Mouse (Mus musculus) heart, embryonic 14.5 days (tissue): ENCODE data around the gene Usp36. TPM values are rescaled to one million over a fixed set of nuclear protein-coding genes. Genes with fewer than 3 reads are reported as not detected.
A peak's percentile ranks its signal among the peaks of the same experiment; 100 is the strongest.

ENCODE experiments used
- ATAC-seq: fragments of 200-750 bp; cut with Nextera tagmentation; 2 replicates; pipeline ENCODE4 v1.8.0; 2017; ENCODE audit warnings: low read depth, moderate TSS enrichment; ENCODE audit not compliant: insufficient number of reproducible peaks, insufficient read depth, low FRiP score
- H3K27ac ChIP-seq, 2 experiments: fragments of 200-500 bp in 1 of 2; fragments of 300-500 bp in 1 of 2; sonication (generic) in 1 of 2; replicated peaks in 1 of 2; 2 replicates each; pipeline ENCODE4 v1.5.1; 2012 to 2014; ENCODE audit warnings: low read depth in 2 of 2, low read length in 2 of 2, control low read depth in 1 of 2, mild to moderate bottlenecking in 1 of 2, mixed read lengths in 1 of 2; ENCODE audit not compliant: control insufficient read depth in 1 of 2, insufficient read depth in 1 of 2
- H3K27me3 ChIP-seq: fragments of 300-500 bp; sonication (generic); 2 replicates; pipeline ENCODE4 v1.6.1; 2014; ENCODE audit warnings: mild to moderate bottlenecking, low read length, control low read depth; ENCODE audit not compliant: control insufficient read depth, insufficient read depth
- H3K36me3 ChIP-seq: fragments of 300-500 bp; sonication (generic); 2 replicates; pipeline ENCODE4 v1.6.1; 2014; ENCODE audit warnings: mild to moderate bottlenecking, control low read depth, low read length, mixed read lengths; ENCODE audit not compliant: control insufficient read depth, insufficient read depth
- H3K4me1 ChIP-seq, 2 experiments: fragments of 200-500 bp in 1 of 2; fragments of 300-500 bp in 1 of 2; sonication (generic) in 1 of 2; 2 replicates each; pipeline ENCODE4 v1.6.1; 2012 to 2014; ENCODE audit warnings: low read length in 2 of 2, control low read depth in 1 of 2, mixed read lengths in 1 of 2; ENCODE audit not compliant: control insufficient read depth in 2 of 2, insufficient read depth in 2 of 2
- H3K4me2 ChIP-seq: fragments of 300-500 bp; sonication (generic); 2 replicates; pipeline ENCODE4 v1.6.1; 2014; ENCODE audit warnings: mild to moderate bottlenecking, low read length
- H3K4me3 ChIP-seq, 2 experiments: fragments of 200-500 bp in 1 of 2; fragments of 300-500 bp in 1 of 2; sonication (generic) in 1 of 2; 2 replicates each; pipeline ENCODE4 v1.5.1; 2012 to 2014; ENCODE audit warnings: low read length in 2 of 2, mild to moderate bottlenecking in 2 of 2, control low read depth in 1 of 2, low read depth in 1 of 2, moderate library complexity in 1 of 2; ENCODE audit not compliant: control insufficient read depth in 1 of 2, insufficient read depth in 1 of 2
- H3K9ac ChIP-seq: fragments of 300-500 bp; sonication (generic); 2 replicates; pipeline ENCODE4 v1.6.1; 2014; ENCODE audit warnings: mild to moderate bottlenecking, low read length
- H3K9me3 ChIP-seq: fragments of 300-500 bp; sonication (generic); 2 replicates; pipeline ENCODE4 v1.6.1; 2016; ENCODE audit warnings: low read length, control low read depth; ENCODE audit not compliant: control insufficient read depth
- WGBS: fragments of 180-500 bp; shearing (Covaris S2); extraction: QIAGEN DNeasy Blood & Tissue Kit; methylation state at CpG from one replicate; pipeline ENCODE4 v1.1.7; 2014; 5-methylcytosine and 5-hydroxymethylcytosine counted together
- polyA plus RNA-seq: library from polyadenylated mRNA; unstranded; fragments of >200 nt; fragmentation: Nextera tagmentation; extraction: Ambion mirVana; gene quantifications from 2 replicates; pipeline ENCODE4 v1.2.1, GENCODE M21; 2014

The Usp36 gene
- polyA plus RNA-seq, 1 experiment from 2014 or later: 9.1 TPM

GRCm38 (mm10) chr11:118328511-118328910 lies 38.5 kb upstream of the Usp36 start:
- H3K4me1 ChIP-seq: peaks cover 24 to 30% of the 10 kb centered on the region in 2 experiments
- no peaks in the 10 kb centered on the region for H3K9me3 ChIP-seq
- H3K27me3 ChIP-seq: no peaks in the 10 kb centered on the region
- no peak for ATAC-seq
- peak overlapping the region in 1 of 2 experiments; percentile 75; a peak in 2 of 4 replicates for H3K27ac ChIP-seq
- H3K4me2 ChIP-seq: no peak overlapping the region
- H3K36me3 ChIP-seq: peaks cover 17% of the 10 kb centered on the region
- H3K4me3 ChIP-seq: no peak overlapping the region
- WGBS: 92% methylated on average over 6 of the region's 6 CpGs
- H3K9ac ChIP-seq: no peak overlapping the region

- H3K36me3 ChIP-seq: peaks cover 7% of the 10 kb centered on the region; the same call in 1 of the 2 replicates
- peaks cover 24 to 30% of the 10 kb centered on the region in 2 experiments for H3K4me1 ChIP-seq
- H3K27me3 ChIP-seq: no peaks in the 10 kb centered on the region
- no peak overlapping the region for H3K4me2 ChIP-seq
- no peak overlapping the region for H3K4me3 ChIP-seq
- WGBS: 73% methylated on average over 24 of the region's 24 CpGs
- H3K9ac ChIP-seq: peak overlapping the region; percentile 36; the same call in 1 of the 2 replicates
- H3K9me3 ChIP-seq: no peaks in the 10 kb centered on the region
- H3K27ac ChIP-seq: peak overlapping the region; percentile 75 to 83
- ATAC-seq: peak; percentile 52
Measured at GRCm38 (mm10) chr11:118326991-118327971, 37.2 kb upstream of the Usp36 start.

GRCm38 (mm10) chr11:118326491-118326890 lies 36.4 kb upstream of the Usp36 start:
- Histone ChIP-seq H3K4me1 (peaks cover 24 to 30% of the 10 kb centered on the region in 2 experiments), H3K27ac (peak overlapping the region; percentile 5 to 75; a peak in 2 of 4 replicates), H3K4me3 (no peak overlapping the region), H3K36me3 (peaks cover 7% of the 10 kb centered on the region; the same call in 1 of the 2 replicates), H3K4me2 (no peak overlapping the region), H3K27me3 (no peaks in the 10 kb centered on the region), H3K9me3 (no peaks in the 10 kb centered on the region), H3K9ac (no peak overlapping the region)
- 81% methylated on average over 4 of the region's 4 CpGs for WGBS
- ATAC-seq: no peak

GRCm38 (mm10) chr11:118324541-118324940 lies 34.5 kb upstream of the Usp36 start:
- WGBS: 50% methylated on average over 5 of the region's 5 CpGs
- H3K36me3 ChIP-seq: peaks cover 9% of the 10 kb centered on the region
- peak; percentile 50; the same call in 1 of the 2 replicates for ATAC-seq
- peak overlapping the region; percentile 44 to 65; a peak in 3 of 4 replicates for H3K27ac ChIP-seq
- no peak overlapping the region for H3K9ac ChIP-seq
- H3K4me3 ChIP-seq: no peak overlapping the region
- no peak overlapping the region for H3K4me2 ChIP-seq
- H3K4me1 ChIP-seq: peaks cover 24 to 30% of the 10 kb centered on the region in 2 experiments
- H3K27me3 ChIP-seq: no peaks in the 10 kb centered on the region
- no peaks in the 10 kb centered on the region for H3K9me3 ChIP-seq

DNA sequence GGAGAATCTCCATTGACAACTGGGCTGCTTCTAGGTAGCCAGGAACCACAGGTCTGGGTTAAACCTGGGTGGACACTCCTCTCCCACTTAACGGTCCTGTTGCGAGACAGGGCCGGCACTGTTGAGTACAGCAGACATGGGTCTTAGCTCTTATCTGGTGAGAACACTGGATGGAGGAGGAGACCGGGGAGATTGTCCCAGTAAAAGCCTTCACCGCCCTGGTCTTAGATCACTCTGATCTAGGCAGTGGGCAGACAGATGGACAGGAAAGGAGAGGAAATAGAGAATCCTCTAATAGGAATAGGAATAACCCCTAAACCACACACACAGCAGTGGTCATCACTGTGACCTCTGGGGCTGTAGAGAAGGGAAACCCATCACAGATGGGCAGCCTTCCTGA lies 33.9 kb upstream of the Usp36 start:
- Histone ChIP-seq H3K9ac (no peak overlapping the region), H3K27ac (peak overlapping the region; percentile 44 to 65; a peak in 3 of 4 replicates), H3K9me3 (no peaks in the 10 kb centered on the region), H3K4me1 (peaks cover 24 to 30% of the 10 kb centered on the region in 2 experiments), H3K36me3 (peaks cover 15% of the 10 kb centered on the region), H3K4me3 (no peak overlapping the region), H3K27me3 (no peaks in the 10 kb centered on the region), H3K4me2 (no peak overlapping the region)
- ATAC-seq: no peak
- 38% methylated on average over 5 of the region's 5 CpGs for WGBS

DNA sequence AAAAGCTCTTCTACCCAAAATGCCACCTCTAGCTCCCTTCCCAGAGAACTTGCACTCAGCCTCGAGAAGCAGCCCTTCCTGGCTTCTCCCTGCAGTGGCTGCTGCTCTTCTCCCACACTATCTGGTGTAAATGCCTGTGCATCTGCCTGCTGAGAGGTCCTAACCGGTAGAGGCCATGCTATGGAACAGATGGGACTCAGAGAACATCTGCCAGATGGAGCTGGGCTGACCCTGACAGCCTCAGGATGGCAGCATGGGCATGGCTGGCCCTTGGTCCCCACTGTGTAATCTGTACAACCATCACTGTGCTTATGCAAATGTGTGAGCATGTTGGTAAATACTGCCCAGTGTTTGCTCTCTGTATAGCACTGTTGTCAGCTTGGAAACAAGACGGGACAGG lies 32.6 kb upstream of the Usp36 start:
- Histone ChIP-seq H3K4me1 (peaks cover 24 to 26% of the 10 kb centered on the region in 2 experiments), H3K27me3 (no peaks in the 10 kb centered on the region), H3K9ac (no peak overlapping the region), H3K36me3 (peaks cover 18% of the 10 kb centered on the region), H3K9me3 (no peaks in the 10 kb centered on the region), H3K27ac (no peak overlapping the region), H3K4me3 (no peak overlapping the region), H3K4me2 (no peak overlapping the region)
- ATAC-seq: no peak
- WGBS: 46% methylated on average over 3 of the region's 3 CpGs

DNA sequence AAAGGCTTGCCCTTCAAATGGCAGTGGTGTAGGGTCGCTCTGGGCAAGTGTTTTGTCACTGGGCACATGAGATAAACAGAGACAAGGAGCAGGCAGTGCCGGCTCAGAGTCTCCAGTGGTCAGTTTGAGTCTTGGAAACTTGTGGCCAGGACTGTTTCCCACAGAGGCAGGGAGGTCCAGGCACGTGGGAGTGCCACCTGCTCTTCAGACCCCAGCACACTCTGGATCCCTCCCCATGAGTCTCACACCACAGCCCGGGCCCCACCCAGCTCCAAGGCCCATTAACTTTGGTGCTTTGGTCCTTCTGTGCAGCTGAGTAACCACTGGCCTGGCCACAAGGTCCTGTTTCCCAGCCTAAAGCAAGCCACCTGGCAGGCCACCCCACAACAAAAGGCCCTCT lies 31.9 kb upstream of the Usp36 start:
- 51% methylated on average over 4 of the region's 4 CpGs for WGBS

More for the DNA sequence above, 31.9 kb upstream of the Usp36 start:
- no peaks in the 10 kb centered on the region for H3K27me3 ChIP-seq
- H3K9me3 ChIP-seq: no peaks in the 10 kb centered on the region
- no peak overlapping the region for H3K27ac ChIP-seq
- H3K4me3 ChIP-seq: no peak overlapping the region
- no peak for ATAC-seq
- H3K4me1 ChIP-seq: peaks cover 19 to 25% of the 10 kb centered on the region in 2 experiments
- peaks cover 18% of the 10 kb centered on the region for H3K36me3 ChIP-seq
- H3K9ac ChIP-seq: no peak overlapping the region
- H3K4me2 ChIP-seq: no peak overlapping the region
